Mouse (Mus musculus) layer of hippocampus, postnatal 10 days (tissue): ENCODE results near the gene Mdp1. TPM values are rescaled to one million over a fixed set of nuclear protein-coding genes. Genes with fewer than 3 reads are reported as not detected.

Experiments used
- DNase-seq, 2 experiments: peaks; one replicate each; pipeline ENCODE4 v3.0.0; 2021; ENCODE audit warnings: low spot score in 2 of 2
- total RNA-seq, 2 experiments: library from RNA; stranded (reverse); gene quantifications; 2 replicates each; pipeline ENCODE4 v1.2.3; 2021

Gene Mdp1
- total RNA-seq, 2 experiments from 2014 or later: 47.8 to 50.0 TPM

DNA sequence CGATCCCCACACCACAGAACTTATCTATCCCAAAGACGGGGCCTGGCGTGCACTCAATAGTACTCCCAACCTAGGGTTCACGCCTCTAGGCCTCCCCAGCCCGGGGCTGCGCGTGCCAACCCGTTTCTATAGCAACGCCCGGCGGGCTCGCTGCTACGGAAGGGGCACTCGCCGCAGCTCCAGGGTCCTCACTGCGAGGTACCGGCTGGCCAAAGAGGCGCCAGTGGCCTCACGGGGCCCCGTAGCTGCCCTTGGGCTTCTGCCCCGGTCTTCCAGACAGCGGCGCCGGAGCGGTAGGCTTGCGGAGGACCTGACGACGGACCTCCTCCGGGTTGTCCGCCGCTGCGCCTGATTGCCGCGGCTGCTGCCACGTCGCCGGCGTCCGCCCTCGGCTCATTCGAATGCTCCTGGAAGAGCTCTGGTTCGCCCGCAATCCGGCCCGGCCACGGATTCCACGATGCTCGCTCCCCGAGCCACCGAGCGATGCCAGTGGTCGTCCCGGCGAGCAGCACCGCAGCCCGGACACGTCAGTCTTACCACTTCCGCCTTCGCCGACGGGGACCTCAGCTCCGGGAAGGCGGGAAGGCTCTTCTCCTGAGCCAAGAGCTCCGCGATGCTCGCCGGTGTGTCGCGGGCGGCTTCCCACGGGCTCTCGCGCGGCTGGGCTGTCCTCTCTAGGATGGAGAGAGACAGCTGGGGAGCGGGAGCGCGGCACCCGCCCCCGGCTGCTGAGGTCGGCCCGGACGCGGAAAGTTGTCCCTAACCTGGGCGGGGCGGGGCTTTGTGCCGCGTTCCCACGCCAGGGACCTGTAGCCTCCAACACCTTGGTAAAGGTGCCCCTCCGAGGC, 17.0 kb downstream of the Mdp1 start, which contains the start of gene Tm9sf1:
Tm9sf1 (minus strand) TSS at position 747 of the 848 bp plus-strand sequence.
- DNase-seq: peak; percentile 85 to 90

GRCm38 (mm10) chr14:55642679-55643059, 17.6 kb downstream of the Mdp1 start:
- DNase-seq: no peak

GRCm38 (mm10) chr14:55641291-55641690, 19.0 kb downstream of the Mdp1 start:
- no peak for DNase-seq

GRCm38 (mm10) chr14:55640816-55641215, 19.5 kb downstream of the Mdp1 start:
- no peak for DNase-seq

GRCm38 (mm10) chr14:55637795-55638194, 22.5 kb downstream of the Mdp1 start, which contains the start of gene Gm49378:
TSS of gene Gm49378 (minus strand) at chr14:55637895.
- no peak for DNase-seq

- peak; percentile 86 to 88 for DNase-seq
These were observed 24.7 kb downstream of the Mdp1 start, which contains the start of gene Ipo4 for GRCm38 (mm10) chr14:55635523-55636007. TSS of gene Ipo4 (minus strand) at chr14:55635957.

DNA sequence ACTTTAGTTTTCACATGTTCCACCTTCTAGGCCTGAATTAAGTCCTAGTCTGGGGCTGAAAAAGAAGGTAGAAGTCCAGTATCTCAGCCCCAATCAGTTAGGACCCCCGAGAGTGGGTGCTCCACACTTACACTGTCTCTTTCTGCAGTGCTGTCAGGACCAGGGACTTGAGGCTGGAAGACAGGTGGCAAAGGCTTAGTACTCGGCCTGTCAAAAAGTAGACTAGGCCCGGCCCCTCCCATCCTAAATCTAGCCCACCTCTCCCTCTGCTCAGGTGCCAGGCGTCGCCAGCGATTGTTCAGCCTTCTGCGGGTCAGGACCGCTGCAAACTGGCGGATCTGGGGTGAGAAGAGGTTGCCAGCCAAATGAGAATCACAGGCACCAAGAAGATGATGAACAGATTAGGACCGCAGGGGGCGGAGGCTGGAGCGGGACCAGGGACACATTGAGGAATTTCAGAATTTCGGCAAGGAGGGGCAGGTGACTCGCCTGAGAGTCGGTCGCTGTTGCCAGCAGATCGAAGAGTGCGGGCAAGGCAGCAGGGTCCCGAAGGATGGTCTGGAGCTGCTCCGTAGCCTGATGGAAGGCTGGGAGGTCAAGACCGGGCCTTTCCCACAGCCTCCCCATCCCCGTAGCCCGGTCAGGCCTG, 25.3 kb downstream of the Mdp1 start:
- no peak for DNase-seq

DNA sequence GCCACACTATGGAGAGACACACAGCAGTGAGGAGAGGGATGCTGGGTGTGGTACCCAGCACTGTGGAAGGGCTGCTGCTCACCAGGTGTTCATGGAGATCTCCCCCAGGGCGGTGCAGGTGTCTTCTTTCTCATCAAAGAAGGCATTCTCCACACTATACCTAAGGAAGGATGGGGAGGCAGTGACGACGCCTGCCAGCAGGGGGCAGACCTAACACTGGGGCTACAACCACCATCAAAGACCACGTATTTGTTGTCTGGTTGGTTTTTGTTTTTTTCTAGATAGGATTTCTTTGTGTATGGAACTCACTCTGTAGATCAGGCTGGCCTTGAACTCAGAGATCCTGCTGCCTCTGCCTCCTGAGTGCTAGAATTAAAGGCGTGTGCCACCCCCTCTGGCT, 31.0 kb downstream of the Mdp1 start:
- DNase-seq: peak; percentile 44 to 45

GRCm38 (mm10) chr14:55628077-55628827, 32.1 kb downstream of the Mdp1 start:
- no peak for DNase-seq

DNA sequence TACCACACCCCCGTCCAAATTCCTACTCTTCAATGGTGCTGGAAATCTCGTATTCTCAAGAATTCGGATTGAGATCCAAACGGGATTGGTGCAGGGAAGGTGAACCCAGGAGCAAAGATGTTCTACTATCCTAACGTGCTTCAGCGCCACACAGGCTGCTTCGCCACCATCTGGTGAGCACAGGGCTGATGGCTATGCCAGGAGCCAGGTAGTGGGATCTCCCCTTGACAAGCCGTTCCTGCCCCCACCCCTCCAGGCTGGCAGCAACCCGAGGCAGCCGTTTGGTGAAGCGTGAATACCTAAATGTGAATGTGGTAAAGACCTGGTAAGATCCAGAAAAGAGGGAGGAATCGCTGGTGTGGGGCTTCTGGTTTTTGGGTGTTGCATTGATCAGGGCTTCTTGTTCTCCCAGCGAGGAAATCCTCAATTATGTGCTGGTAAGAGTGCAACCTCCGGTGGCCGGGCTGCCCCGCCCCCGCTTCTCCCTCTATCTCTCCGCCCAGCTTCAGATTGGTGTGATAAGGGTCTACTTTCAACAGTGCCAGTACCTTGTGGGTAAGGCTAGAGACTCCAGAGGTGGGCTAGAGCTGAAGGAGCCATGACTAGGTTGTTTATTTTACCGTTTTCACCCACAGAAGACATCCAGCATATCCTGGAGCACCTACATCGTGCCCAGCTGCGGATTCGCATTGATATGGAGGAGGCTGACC, 41.7 kb downstream of the Mdp1 start:
- no peak for DNase-seq

GRCm38 (mm10) chr14:55617822-55618221, 42.5 kb downstream of the Mdp1 start, which contains the start of gene Rec8:
TSS of gene Rec8 (plus strand) at chr14:55618037.
- DNase-seq: no peak

- no peak for DNase-seq
These were observed 43.5 kb downstream of the Mdp1 start for GRCm38 (mm10) chr14:55616844-55617243.

DNA sequence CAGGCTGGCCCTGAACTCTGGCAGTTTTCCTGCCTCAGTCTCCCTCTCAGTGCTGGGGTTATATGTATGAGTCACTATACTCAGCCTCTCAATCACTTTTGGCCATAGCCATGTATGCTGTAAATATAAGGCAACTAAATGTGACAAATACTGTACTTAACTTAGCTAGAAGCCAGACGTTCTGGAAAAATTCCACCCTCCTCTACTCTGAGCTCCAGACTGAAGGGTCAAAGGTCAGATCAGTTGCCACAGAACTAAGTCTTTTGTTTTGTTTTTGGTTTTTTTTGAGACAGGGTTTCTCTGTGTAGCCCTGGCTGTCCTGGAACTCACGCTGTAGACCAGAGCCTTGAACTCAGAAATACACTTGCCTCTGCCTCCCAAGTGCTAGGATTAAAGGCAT, 44.4 kb downstream of the Mdp1 start:
- DNase-seq: no peak

GRCm38 (mm10) chr14:55614565-55615178, 45.6 kb downstream of the Mdp1 start:
- no peak for DNase-seq

DNA sequence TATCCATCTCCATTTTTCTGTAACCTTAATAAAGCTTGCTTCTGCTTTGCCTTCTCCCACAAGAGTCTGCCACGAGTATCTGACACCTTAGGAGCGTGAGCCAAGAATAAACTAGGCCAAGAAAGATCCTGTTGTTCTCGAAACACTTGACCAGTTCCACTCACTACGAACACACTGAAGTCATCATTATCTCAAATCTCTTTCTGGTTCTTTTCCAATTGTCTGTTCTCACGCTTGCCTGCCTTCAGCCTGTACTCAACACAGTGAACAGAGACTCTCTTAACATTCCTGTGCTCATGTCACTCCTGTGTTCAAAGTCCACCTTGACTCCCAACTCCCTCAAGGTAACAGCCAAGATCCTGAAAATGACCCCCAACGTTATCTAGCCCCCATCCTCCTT, 47.0 kb downstream of the Mdp1 start:
- DNase-seq: no peak

GRCm38 (mm10) chr14:55608339-55608738, 52.0 kb downstream of the Mdp1 start:
- no peak for DNase-seq
